In the genomic region with DNA sequence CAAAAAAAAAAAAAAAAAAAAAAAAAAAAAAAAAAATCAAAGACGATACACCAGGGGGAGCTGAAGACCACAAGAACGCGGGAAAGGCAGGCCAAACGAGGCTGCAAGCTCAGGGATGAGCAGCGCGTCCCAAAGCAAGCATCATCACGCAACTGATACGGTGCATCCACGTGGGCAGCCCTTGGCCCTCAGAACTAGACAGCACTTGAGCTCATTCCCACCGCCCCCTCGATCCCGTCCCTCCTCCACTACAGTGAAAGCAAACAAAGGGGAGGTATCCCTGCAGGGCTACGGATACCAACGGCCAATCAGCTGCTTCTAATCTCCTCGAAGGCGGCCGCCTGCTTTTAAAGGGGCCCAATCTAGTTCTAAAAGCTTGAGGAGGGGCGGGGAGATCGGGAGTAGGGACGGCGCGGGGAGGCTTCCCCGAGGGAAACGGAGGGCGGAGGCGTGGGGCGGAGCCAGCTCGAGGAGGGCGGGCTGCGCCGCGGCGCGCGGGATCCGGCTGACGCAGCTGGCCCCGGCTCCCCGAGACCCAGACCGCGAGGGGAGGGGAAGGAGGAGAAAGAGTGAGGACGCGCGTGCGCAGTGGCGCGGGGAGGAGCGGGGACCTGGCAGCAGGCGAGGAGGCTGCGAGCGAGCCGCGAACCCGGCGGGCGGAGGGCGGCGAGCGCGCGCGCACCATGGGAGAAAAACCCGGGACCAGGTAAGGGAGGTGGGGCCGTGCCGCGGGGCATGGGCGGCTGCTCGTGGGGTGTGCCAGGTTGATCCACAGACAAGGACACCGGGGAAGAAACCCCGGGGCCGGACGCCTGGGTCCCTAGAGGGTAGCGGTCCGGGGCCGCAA, we compare ENCODE assay signal across 8 mouse cellular contexts. TPM values are rescaled to one million over a fixed set of nuclear protein-coding genes. Genes with fewer than 3 reads are reported as not detected.
DNase-seq lines count a peak whose midpoint lies in the region; ATAC-seq lines count a peak whose summit lies in the region.

Arrb2 (plus strand) TSS at position 588 of the 847 bp plus-strand sequence.

- peak; percentile 89 for DNase-seq in c-Kit-negative CD71-positive TER-119-positive erythroid progenitor cells, embryonic 14.5 days (ENCODE audit: low read depth, low spot score)
- DNase-seq in fibroblast of lung, adult 2 months (ENCODE audit: low read depth), result peak; percentile 95
- peak; percentile 98 for DNase-seq in kidney, postnatal 14 days
- peak; percentile 99 for DNase-seq in liver, embryonic 13.5 days
- DNase-seq in neural tube, embryonic 10.5 days (ENCODE audit: extremely low spot score, low spot score), result peak; percentile 99

- ATAC-seq in CD4-positive, CD25-positive, alpha-beta regulatory T cell, adult 4 months, result peak; percentile 80
- ATAC-seq in heart, embryonic 14.5 days (ENCODE audit: insufficient number of reproducible peaks, insufficient read depth, low FRiP score, low read depth), result peak; percentile 94
- ATAC-seq in liver, embryonic 13.5 days (ENCODE audit: low read depth), result peak; percentile 94
- peak; percentile 97 for ATAC-seq in stomach, embryonic 16.5 days (ENCODE audit: insufficient read depth, low FRiP score)

- H3K9ac ChIP-seq in heart, embryonic 14.5 days (ENCODE audit: low read length), result peak within 1 kb of the TSS; percentile 85
- H3K9ac ChIP-seq in liver, embryonic 13.5 days, result peak within 1 kb of the TSS; percentile 87
- peak within 1 kb of the TSS; percentile 88 for H3K9ac ChIP-seq in stomach, embryonic 16.5 days (ENCODE audit: low read length)

- peaks cover 15% of the 10 kb centered on the region for H3K36me3 ChIP-seq in heart, embryonic 14.5 days (ENCODE audit: control insufficient read depth, insufficient read depth, low read length)
- peaks cover 15% of the 10 kb centered on the region for H3K36me3 ChIP-seq in liver, embryonic 13.5 days
- no peaks in the 10 kb centered on the region for H3K36me3 ChIP-seq in stomach, embryonic 16.5 days (ENCODE audit: control insufficient read depth, insufficient read depth, low read length)

- H3K4me2 ChIP-seq in heart, embryonic 14.5 days (ENCODE audit: low read length), result peak within 1 kb of the TSS; percentile 93
- peak within 1 kb of the TSS; percentile 99 for H3K4me2 ChIP-seq in liver, embryonic 13.5 days
- H3K4me2 ChIP-seq in stomach, embryonic 16.5 days (ENCODE audit: low read depth, low read length), result peak within 1 kb of the TSS; percentile 82

- no peaks in the 10 kb centered on the region for H3K27me3 ChIP-seq in heart, embryonic 14.5 days (ENCODE audit: control insufficient read depth, insufficient read depth, low read length)
- no peaks in the 10 kb centered on the region for H3K27me3 ChIP-seq in liver, embryonic 13.5 days
- no peaks in the 10 kb centered on the region for H3K27me3 ChIP-seq in stomach, embryonic 16.5 days (ENCODE audit: control insufficient read depth, insufficient read depth, low read length)

- no peaks in the 10 kb centered on the region for H3K9me3 ChIP-seq in heart, embryonic 14.5 days (ENCODE audit: control insufficient read depth, low read length)
- no peaks in the 10 kb centered on the region for H3K9me3 ChIP-seq in liver, embryonic 13.5 days (replicated peaks)
- no peaks in the 10 kb centered on the region for H3K9me3 ChIP-seq in stomach, embryonic 16.5 days (replicated peaks; ENCODE audit: control insufficient read depth, low read length)

- under 1% methylated on average over 61 of the region's 75 CpGs for WGBS in heart, embryonic 14.5 days
- WGBS in liver, embryonic 13.5 days (ENCODE audit: insufficient replicate concordance), result under 1% methylated on average over 69 of the region's 75 CpGs
- WGBS in stomach, embryonic 16.5 days, result under 1% methylated on average over 74 of the region's 75 CpGs

- peak within 1 kb of the TSS; percentile 61 to 67 for H3K27ac ChIP-seq in heart, embryonic 14.5 days (replicated peaks in 1 of 2; ENCODE audit: control insufficient read depth in 1 of 2, insufficient read depth in 1 of 2, low read depth in 2 of 2, low read length in 2 of 2)
- peak within 1 kb of the TSS; percentile 87 for H3K27ac ChIP-seq in liver, embryonic 13.5 days
- peak within 1 kb of the TSS; percentile 74 for H3K27ac ChIP-seq in stomach, embryonic 16.5 days (ENCODE audit: low read length)

- peak within 1 kb of the TSS; percentile 69 to 78 for H3K4me3 ChIP-seq in heart, embryonic 14.5 days (ENCODE audit: control insufficient read depth in 1 of 2, insufficient read depth in 1 of 2, low read depth in 1 of 2, low read length in 2 of 2)
- peak within 1 kb of the TSS; percentile 77 for H3K4me3 ChIP-seq in liver, embryonic 13.5 days (replicated peaks)
- peak within 1 kb of the TSS; percentile 77 for H3K4me3 ChIP-seq in stomach, embryonic 16.5 days (replicated peaks; ENCODE audit: low read length)

- H3K4me1 ChIP-seq in heart, embryonic 14.5 days (ENCODE audit: control insufficient read depth in 2 of 2, insufficient read depth in 2 of 2, low read length in 2 of 2), result peaks cover 6 to 7% of the 10 kb centered on the region in 2 experiments; a peak in 2 of 4 replicates
- peaks cover 58% of the 10 kb centered on the region for H3K4me1 ChIP-seq in liver, embryonic 13.5 days (replicated peaks)
- H3K4me1 ChIP-seq in stomach, embryonic 16.5 days (ENCODE audit: control insufficient read depth, insufficient read depth, low read length), result peaks cover 13% of the 10 kb centered on the region

RNA-seq across cellular contexts. Expression of gene Arrb2, which starts in this region (rescaled TPM):
- 10 to 100 TPM; 47.0 to 64.1 TPM for polyA plus RNA-seq in CD4-positive, CD25-positive, alpha-beta regulatory T cell, adult 4 months (2017; shearing (Covaris generic))
- polyA plus RNA-seq in heart, embryonic 14.5 days (2014; fragmentation: Nextera tagmentation; extraction: Ambion mirVana), result 5.4 and 8.6 TPM in 2 replicates
- polyA plus RNA-seq in liver, embryonic 13.5 days (2015; fragmentation: Nextera tagmentation; extraction: Ambion mirVana), result 13.0 and 14.9 TPM in 2 replicates
- polyA plus RNA-seq in stomach, embryonic 16.5 days (2015; fragmentation: Nextera tagmentation; extraction: Ambion mirVana), result 14.7 and 14.8 TPM in 2 replicates

Comparison
In these comparisons a context has a peak if more than half of its experiments do, and no peak if none do; other contexts are left out.
1. Peak in every context shown above with its lines: DNase-seq, ATAC-seq, H3K4me3 ChIP-seq and H3K27ac ChIP-seq.